Mouse (Mus musculus): ENCODE measurements at regions not wholly inside any gene's neighbourhood (a gene's known extent, or its start where the extent isn't known, plus 50 kb on each side); places are given as distances from the start of the nearest gene placed in this dataset.

GRCm38 (mm10) chr6:100176914-100177560 is 110.2 kb downstream of the Rybp start:
- no peak for DNase-seq (ENCODE audit: low spot score in 2 of 2)

- peak; percentile 49 to 87 for DNase-seq (ENCODE audit: low spot score in 2 of 2)
Measured at GRCm38 (mm10) chr6:100170711-100171348, 116.5 kb downstream of the Rybp start.

- DNase-seq (ENCODE audit: low spot score in 2 of 2): no peak
Measured at GRCm38 (mm10) chr6:100167321-100167720, 120.0 kb downstream of the Rybp start.

- DNase-seq (ENCODE audit: low spot score in 2 of 2): no peak
Measured at GRCm38 (mm10) chr6:100165746-100166145, 121.5 kb downstream of the Rybp start.

- no peak for DNase-seq (ENCODE audit: low spot score in 2 of 2)
Measured at GRCm38 (mm10) chr6:100164162-100164561, 123.1 kb downstream of the Rybp start.

- DNase-seq (ENCODE audit: low spot score in 2 of 2): no peak
Measured at GRCm38 (mm10) chr6:100163814-100164130, 123.5 kb downstream of the Rybp start.

GRCm38 (mm10) chr6:100162961-100163813 is 124.1 kb downstream of the Rybp start:
- peak; percentile 52 to 84 for DNase-seq (ENCODE audit: low spot score in 2 of 2)

GRCm38 (mm10) chr6:100160670-100161069 is 126.6 kb downstream of the Rybp start:
- DNase-seq (ENCODE audit: low spot score in 2 of 2): no peak

GRCm38 (mm10) chr6:100159817-100160216 is 127.5 kb downstream of the Rybp start:
- DNase-seq (ENCODE audit: low spot score in 2 of 2): no peak

- no peak for DNase-seq (ENCODE audit: low spot score in 2 of 2)
Measured at GRCm38 (mm10) chr6:100159246-100159645, 128.0 kb downstream of the Rybp start.

- DNase-seq (ENCODE audit: low spot score in 2 of 2): no peak
Measured at GRCm38 (mm10) chr6:100157288-100157687, 130.0 kb downstream of the Rybp start.

GRCm38 (mm10) chr6:100156163-100156562 is 131.1 kb downstream of the Rybp start:
- DNase-seq (ENCODE audit: low spot score in 2 of 2): no peak

- no peak for DNase-seq (ENCODE audit: low spot score in 2 of 2)
Measured at GRCm38 (mm10) chr6:100155676-100156075, 131.6 kb downstream of the Rybp start.

- DNase-seq (ENCODE audit: low spot score in 2 of 2): no peak
Measured at GRCm38 (mm10) chr6:100151447-100151846, 135.8 kb downstream of the Rybp start.

- DNase-seq (ENCODE audit: low spot score in 2 of 2): no peak
Measured at GRCm38 (mm10) chr6:100150703-100151208, 136.5 kb downstream of the Rybp start.

- no peak for DNase-seq (ENCODE audit: low spot score in 2 of 2)
Measured at GRCm38 (mm10) chr6:100149458-100149852, 137.8 kb downstream of the Rybp start.

- DNase-seq (ENCODE audit: low spot score in 2 of 2): no peak
Measured at GRCm38 (mm10) chr6:100148751-100149457, 138.4 kb downstream of the Rybp start.

GRCm38 (mm10) chr6:100146360-100146935 is 140.8 kb downstream of the Rybp start:
- DNase-seq (ENCODE audit: low spot score in 2 of 2): peak in 1 of 2 experiments; percentile 41

- DNase-seq (ENCODE audit: low spot score in 2 of 2): no peak
Measured at GRCm38 (mm10) chr6:100145869-100146268, 141.4 kb downstream of the Rybp start.

- no peak for DNase-seq (ENCODE audit: low spot score in 2 of 2)
Measured at GRCm38 (mm10) chr6:100144544-100145287, 142.6 kb downstream of the Rybp start.
